Mouse (Mus musculus) ovary, adult 18-20 months (tissue): Measurements from ENCODE around the gene Zmynd11.
A peak's percentile ranks its signal among the peaks of the same experiment; 100 is the strongest.
"Not testable (repeated sequence)": the region's sequence is repeated elsewhere in the genome, so short reads cannot be mapped to it uniquely, and the experiment has no call there.

Source experiments
- DNase-seq: peaks from one replicate; pipeline ENCODE4 v3.0.0; 2022; ENCODE audit warnings: low spot score, mixed read lengths

Zmynd11 gene

DNA sequence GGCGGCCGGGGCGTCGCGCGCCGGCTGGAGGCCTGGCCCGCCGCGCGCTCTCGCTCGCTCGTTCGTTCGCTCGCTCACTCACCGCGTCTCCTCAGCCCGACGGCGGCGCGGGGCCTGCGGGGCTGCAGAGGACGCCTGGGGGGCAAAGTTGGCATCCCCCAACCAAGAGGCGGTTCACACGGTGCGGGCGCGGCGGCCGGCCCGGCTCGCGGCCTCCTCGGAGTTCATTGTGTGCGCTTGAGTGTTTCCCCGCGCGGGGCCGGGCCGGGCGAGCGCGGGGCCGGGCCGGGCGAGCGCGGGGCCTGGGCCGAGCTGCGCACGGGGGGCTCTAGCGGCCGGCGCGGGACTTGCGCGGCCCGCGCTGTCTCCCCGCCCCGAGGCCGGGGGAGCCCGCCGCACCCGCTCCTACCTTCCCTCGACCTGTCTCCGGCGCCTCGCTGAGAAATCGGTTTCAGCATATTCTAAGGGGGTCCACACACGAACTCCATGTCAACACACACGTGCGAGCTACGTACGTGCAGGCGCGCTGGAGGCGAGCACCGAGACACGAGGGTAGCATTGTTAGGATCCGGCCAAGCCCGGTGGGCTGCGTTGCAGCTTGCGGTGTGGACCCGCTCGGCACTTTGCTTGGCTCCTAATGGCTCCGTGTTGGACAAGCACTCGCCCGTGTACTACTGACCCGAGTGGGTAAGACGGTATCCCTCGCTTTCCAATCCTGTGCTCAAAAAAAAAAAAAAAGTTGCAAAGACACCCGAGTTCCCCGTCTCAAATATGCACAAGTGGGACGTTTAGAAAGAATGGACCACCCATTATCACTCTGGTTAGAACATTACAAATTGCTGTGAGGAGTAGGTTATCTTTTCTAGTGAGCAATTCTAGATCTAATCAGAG lies at the start of gene Zmynd11:
Zmynd11 (minus strand) TSS at position 685 of the 891 bp plus-strand sequence.
- peak; percentile 13 for DNase-seq

DNA sequence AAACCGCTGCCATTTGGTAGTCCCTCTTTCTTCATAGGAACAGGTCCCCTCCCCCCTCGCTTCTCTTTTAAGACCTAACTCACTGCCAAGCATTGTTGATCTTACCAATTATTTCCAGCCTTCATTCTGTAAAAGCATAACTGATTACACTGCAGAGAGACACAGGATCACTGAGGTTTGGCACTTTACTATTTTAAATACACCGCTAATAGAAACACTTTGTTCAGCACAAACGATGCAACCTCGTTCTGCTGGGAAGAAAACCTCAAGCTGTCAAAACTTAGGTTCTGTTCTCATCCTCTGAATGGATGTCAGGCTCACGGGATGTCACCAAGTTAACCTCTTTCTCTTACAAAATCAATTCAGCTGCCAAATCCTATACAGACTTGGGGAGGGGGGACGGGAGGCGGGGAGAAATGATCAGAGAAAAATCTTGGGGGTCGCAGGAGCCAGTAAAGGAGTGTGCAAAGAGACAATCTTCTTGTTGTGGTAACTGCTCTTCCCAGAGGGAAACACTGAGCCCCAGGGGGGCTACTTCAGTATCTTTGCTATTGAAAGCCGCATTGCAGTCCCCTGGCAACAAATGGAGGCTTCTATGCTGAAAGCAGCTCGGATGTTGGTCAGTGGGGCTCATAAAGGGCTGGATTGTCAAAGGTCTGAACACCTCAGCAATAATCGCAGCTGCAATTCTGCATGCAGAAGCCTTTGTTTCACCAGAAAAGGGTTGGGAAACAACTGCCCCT lies 30.9 kb upstream of the Zmynd11 start:
- no peak for DNase-seq

DNA sequence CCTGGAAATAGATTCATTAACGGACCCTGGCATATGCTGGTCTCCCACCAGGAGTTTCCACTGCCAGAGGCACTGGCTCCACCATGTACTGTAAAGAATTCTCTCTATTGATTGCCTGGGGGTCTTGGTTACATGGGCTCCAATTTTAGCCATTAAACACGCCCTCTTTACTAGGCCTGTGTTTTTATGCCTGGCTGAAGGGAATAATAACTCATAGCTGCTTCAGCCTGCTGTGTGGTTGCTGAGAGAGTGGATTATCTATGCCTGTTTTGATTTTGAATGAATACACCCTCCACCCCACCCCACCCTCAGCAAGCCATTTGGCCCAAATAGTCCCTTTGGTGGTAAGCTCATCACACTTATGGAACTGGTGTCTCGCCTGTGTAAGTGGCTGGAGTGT lies 20.9 kb upstream of the Zmynd11 start:
- no peak for DNase-seq

DNA sequence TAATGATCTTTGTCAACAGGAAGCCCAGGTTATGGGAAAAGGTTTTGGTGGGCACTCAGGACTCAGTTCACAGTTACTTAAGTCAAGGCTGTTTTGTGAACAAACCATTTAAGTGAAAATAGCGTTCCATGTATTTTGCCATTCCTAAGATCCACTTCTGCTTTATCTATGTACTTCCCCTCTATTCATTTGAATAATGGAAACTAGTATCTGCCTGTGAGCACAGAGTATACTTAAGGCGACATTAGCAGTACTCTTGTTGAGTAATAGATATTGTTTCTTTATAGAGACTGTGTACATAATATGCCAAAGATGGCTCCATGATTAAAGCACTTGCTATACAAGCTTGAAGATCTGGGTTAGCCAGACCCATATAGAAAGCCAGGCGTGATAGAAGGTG lies 18.6 kb upstream of the Zmynd11 start:
- DNase-seq: no peak

DNA sequence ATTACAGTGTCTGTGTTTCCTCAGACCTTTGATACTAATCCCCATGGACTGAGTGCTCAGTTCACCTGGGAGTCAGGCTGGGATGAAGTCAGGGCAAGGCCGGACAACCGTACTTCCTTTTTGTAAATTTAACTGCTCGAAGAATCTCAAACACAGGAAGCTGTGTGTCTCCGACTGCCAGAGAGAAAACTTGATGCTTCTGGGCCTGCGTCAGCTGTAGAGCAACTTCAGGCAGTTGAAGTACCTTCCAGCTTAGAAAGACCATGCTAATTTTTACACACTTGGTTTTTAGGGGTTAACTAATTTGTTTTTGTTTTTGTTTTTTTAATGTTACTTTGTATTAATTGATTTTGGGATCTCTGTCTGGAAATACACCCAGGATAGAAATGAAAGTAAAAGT lies 10.8 kb upstream of the Zmynd11 start:
- no peak for DNase-seq

DNA sequence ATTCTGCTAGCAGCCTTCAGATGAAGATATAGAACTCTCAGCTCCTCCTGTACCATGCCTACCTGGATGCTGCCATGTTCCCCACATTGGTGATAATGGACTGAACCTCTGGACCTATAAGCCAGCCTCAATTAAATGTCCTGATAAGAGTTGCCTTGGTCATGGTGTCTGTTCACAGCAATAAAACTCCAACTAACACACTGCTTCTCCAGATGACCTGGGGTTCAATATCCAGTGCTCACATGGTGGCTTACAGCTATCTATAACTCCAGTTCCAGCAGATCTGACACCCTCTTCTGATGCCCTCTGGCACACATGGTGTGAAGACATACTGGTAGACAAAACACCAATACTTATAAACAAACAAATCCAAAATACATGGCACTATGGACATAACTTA lies 8.9 kb upstream of the Zmynd11 start:
- no peak for DNase-seq

DNA sequence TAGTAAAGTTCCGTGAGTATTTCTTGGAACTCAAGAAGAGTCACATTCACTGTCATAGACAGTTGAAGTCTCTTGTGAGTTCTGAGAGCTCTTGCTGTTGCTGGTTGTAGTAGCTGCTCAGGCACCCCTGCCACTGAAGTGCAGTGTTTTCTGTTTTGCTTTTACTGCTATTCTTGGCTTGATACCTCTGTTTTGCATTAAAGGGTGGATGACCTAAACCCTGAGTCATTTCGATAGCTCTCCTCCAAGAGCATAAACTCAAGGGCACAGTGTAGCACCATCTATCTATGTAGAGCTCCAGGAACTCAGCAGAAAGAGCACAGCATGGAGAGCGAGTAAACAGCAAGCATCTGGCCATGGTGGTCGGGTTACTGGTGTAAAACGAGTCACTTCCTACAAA lies 2.1 kb upstream of the Zmynd11 start:
- no peak for DNase-seq

DNA sequence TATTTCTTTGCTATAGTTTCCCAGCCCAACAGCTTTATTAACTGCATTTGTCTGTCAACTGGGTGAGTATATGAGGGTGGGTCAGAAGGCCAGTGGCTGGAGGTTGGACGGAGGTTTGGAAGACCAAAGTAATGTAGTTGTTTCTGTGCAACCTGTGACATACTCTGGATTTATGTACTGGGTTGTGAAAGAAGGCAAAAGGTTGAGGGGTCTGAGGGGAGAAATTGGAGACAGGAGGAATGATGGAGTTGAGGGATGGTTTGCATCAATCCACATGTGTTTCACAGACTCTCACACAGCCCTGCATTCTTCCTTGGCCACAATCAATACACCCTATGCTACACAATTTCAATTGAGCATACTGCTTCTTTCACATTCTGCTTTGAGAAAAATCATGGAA lies 1.4 kb upstream of the Zmynd11 start:
- no peak for DNase-seq

DNA sequence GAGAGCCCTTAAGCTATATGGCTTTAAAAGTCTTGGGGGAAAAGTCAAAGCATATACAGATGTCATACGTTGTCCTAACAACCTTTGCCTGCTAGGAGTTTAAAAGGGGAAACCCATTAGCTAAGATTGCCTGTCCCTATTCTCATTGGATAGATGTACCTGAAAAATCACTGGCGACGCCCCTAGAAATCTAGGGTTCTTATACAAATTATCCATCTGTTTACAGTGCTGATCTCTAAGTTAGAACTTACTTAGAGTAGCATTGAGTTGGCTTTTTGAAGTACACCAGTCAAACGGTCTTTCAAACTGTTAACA lies 364 bp upstream of the Zmynd11 start:
- no peak for DNase-seq

DNA sequence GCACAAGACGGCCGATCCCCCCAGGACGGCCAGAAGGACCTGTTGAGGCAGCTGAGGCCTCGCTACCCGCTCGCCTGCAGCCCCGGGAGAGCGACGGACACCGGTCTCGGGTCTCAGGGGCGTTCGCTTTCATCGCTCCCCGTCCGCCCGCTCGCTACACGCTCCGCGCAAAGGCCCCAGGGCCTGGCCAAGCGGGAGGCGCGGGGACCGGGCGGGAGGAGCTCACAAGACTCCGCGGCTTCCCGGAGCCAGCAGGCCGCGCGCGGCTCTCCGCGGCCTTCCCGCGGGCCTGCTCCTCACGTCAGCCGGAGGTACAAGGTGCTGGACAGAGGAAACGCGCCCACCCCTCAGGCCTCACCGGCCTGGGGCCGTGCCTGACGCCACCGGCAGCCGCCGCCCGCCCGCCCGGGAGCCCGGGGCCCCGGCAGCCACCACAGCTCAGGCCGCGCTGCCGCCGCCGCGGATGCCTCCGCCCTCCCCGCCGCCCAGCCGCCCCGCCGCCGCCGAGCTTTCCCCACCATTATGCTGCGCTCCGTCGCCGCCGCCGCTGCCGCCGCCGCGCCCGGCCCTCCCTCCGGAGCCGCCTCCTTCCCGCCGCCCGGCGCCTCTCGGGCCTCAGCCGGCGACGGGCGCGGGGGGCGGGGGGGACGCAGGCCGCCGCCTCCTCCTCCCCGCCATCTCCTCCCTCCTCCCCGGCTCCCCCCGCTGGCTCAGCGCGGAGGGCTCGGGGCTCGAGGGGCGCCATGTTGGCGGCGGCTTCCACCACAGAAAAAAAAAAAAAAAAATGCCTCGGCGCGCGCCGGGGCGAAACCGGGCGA lies 1.1 kb downstream of the Zmynd11 start:
- DNase-seq: peak; percentile 71

DNA sequence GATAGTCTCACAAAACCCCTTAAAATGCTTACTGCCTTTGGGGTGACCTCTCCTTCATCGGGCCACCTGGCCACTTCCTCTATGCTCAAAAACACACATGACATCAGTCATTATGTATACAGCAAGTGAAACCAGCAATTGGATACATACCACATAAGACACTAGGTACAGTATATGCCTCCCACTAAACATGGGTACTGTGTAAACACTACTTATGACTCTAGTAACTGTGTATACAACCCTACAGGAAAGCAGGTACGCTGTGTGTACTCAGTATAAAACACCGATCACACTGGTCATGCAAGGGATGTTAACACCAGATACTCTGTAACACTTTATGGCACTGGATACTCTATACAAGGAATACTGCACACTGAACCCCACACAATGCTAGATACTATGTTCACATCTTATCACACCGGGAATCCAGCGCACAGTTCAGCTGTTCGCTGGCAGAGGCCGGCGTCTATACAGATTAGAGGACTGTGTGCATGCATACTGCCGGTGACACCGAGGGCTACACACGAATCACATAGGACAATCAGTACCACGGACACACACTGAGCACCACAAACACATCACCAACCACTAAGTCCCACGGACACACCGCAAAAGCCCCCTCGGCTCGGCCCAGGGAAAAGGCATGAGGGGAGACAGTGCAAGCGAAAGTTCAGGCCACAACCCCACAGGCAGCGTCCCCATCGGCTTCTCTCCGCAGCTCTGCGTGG lies 1.9 kb downstream of the Zmynd11 start:
- DNase-seq: no peak

DNA sequence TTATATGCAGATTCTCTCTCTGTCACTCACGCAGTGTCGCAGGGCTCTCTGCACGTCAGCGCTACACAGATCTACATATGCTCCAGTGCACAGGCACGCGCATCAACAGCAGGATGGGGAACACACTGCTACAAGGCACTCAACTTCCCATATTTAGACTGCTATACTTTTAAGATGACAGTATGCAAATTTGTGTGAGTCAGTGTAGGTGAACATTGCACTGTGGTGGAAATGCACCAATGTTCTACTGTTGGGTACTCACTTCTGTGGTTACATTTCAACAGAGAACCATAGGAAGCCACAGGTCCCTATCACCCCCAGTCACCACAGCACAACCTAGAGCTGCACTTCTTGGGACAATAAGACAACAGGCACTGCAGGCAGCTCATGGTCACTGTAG lies 5.1 kb downstream of the Zmynd11 start:
- DNase-seq: no peak

DNA sequence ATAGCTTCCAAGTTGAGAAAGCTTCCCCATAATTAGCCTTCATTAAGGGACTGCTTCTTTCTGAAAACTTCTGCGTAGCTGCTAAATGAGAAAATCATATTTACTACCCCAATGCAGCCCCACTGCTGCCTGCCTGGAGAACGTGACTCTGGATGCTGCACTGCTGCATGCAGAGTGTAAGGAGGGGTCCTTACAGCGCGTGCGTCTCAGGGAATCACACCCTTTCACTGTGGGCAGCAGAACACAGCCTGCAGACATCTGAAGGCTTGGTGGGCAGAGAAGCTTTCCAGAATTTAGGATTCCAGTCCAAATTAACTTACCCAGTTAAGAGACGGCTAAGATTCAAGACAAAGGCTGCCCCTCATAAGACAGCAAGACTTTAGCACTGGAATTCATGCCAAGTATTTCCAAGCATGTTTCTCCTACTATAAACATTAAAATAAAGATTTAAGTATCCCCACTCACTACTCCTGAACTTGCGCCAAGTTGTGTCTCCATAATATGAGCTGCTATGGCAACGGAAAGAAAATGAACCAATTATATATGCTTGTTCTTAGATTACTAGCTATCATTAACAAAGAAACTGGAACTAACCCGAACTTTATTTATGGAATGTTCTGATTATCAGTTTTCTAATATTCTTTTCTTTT lies 7.2 kb downstream of the Zmynd11 start:
- no peak for DNase-seq

DNA sequence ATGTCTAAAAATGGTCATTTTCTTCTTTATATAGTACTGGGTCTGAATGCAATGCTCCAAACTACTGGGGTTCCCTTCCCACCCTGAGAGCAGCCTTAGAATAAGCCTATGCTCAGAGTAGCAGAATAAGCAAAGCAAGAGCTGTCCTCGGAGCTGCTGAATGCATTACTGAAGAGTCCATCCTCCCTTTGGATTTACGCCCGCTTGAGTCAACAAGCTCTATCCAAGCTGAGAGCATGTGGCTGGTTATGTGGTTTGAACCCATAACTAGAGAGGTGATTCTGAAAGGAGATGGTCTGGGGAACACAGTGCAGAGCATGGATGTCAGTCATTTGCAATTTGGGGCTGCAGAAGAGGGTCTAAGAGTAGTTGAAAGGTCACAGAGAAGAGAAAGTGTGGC lies 11.4 kb downstream of the Zmynd11 start:
- DNase-seq: no peak

DNA sequence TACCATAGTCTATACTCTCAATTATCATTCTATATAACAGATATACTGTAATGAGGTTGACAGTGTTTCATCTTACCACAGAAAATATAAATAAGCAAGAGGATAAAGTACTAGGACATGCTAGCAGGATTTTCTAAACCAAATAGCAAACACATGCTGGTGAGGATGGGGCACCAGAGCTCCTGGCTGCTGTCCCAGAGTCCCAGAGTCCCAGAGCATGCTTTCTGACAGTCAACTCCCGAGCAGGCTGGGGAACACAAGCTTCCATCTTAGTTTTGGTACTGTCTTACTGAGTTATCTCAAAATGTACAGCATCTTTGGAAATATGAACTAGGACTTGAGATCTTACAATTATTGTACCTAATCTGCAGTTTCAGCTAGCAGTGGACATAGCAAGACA lies 14.8 kb downstream of the Zmynd11 start:
- no peak for DNase-seq

DNA sequence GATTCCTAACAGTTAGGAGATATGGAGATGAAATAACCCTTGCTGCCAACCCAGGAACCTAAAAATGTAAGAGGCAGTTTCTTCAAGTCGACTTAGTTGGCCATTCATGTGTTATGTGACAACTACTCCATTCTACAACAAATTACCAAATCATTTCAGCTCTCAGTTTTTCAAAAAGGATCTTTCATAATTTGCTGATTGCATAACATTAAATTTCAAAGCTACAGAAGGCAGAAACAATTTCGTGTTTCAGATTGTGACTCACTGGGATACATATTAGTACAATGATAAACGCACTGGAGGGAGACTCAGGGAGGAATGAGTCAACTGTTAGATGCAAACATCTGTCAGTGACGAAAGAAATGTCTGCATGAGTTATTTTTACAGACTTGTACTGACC lies 15.3 kb downstream of the Zmynd11 start:
- no peak for DNase-seq

DNA sequence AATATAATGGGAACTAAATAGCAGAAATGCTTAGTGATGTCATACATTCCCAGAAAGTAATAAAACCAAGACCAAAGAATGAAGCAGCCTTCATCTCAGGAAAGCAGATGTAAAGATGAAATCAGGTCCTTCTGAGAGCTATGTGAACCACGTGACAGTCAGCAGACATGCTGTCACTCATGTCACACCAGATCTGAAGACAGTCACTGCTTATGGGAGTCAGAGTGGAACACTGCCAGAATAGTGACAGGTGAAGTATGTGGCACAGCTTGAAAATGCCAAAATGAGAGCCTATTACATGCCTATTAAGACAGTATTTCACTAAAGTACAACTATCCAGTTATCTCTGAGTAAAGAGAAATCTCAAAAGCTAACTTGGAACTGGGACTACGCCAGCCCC lies 26.9 kb downstream of the Zmynd11 start:
- no peak for DNase-seq

DNA sequence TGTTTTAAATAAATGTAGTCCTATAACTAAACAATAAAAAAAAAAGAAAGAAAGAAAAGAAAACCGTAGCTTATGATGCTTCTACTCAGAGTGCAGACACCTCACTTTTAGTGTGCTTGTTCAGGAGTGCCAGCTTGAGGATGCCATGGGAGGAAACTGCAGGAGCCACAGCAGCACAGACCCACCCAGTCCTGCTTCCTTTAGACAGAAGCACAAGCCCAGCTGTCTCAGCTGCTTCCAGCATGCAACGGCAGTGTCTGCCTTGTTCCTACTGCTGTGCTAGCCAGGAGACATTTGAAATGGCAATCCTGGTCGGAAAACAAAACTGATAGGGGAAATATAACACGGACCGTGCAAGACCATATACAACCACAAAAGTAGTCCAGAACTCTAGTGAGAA lies 28.1 kb downstream of the Zmynd11 start:
- no peak for DNase-seq

DNA sequence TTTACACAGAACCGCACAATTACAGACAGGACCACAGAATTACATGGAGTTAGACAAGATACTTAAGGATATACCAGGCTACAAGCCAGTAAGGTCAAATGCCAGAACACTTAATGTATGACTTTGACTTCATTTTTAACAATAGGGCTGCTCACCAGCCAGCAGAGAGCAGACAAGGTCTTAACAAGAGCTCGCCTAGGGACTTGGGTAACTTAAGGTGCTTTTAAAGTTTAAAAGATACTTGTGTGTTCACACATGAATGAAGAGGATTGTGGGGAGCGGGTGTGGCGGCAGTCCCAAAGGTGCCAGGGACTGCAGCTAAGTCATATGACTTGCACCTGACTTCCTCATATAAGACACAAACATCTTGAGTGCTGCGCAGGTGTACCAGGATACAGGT lies 32.9 kb downstream of the Zmynd11 start:
- DNase-seq: not testable (repeated sequence)

DNA sequence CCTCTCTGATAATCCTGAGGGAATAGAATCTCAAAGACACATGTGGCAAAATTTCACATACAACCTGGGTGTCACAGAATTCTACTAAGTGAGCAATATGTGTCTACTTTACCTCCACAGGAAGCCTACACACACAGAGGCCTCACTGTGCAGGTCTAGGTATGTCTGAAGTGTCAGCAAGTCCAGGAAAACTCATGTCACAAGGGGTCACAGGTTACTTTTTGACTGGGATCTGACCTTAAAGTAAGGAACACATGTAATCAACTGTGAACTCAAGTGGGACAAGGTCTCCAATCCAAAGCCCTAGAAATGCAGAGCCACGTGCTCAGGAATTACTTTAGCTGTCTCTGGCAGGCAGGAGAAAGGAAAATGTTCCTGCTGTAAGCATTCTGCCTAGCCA lies 36.1 kb downstream of the Zmynd11 start:
- DNase-seq: no peak

DNA sequence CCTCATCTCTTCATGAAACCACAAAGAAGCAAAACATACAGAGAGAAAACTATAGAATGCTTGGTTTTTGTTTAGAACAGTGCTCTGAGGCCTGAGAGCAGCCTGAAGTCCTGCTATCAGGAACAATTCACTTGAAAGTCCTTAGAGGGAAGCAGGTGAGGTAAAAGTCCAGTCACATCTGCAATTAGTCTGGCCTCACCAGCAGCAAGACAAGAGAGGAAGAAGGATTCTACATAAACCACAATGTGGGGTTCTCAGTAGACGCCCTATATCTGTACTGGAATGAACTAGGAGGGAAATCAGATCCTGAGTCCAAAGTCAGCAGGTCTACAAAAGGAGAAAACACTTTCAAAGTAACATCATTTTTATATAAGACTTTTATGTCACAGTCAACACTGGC lies 49.9 kb downstream of the Zmynd11 start:
- no peak for DNase-seq
